Comparison of ENCODE assay signal across 8 mouse cellular contexts in the genomic region with DNA sequence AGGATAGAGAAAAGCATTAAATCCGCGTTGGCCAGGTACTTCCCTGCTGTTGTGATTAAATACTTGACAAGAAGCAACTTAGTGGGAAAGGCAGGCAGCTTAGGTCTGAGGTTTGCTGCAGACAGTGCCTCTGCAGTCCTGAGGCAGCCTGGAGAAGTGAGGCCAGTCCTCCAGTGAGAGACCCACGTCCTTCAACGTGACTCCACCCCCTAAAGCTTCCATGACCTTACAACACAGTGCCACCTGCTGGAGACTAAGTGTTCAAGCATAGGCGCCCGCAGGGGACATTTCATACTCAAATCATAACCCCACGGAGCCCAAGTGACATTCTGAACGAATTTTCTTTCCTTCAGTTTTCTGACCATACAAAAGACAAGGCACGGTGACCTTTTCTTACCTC.
A peak's percentile ranks its signal among the peaks of the same experiment; 100 is the strongest.
DNase-seq lines count a peak whose midpoint lies in the region; ATAC-seq and TF ChIP-seq lines count a peak whose summit lies in the region.

No protein-coding gene starts in this region.

- no peak overlapping the region for H3K27ac ChIP-seq in testis, adult 2 months (ENCODE audit: control insufficient read depth, insufficient read depth, low read depth, low read length)

- H3K4me3 ChIP-seq in testis, adult 2 months (ENCODE audit: control insufficient read depth, low read depth, low read length), result peak overlapping the region; percentile 49

- no peaks in the 10 kb centered on the region for H3K4me1 ChIP-seq in testis, adult 2 months (ENCODE audit: control insufficient read depth, insufficient read depth, low read length)

- H3K36me3 ChIP-seq in testis, adult 2 months (ENCODE audit: control insufficient read depth, insufficient read depth, low read length), result no peaks in the 10 kb centered on the region

- no peak for ATAC-seq in CD4-positive, CD25-positive, alpha-beta regulatory T cell, adult 4 months
- peak; percentile 68 for ATAC-seq in megakaryocyte, adult 5-6 weeks (ENCODE audit: poor library complexity, severe bottlenecking)

- peak; percentile 2 for DNase-seq in CD4-positive, CD25-positive, alpha-beta regulatory T cell, adult 2 months (ENCODE audit: low read depth, low spot score)
- peak; percentile 92 for DNase-seq in R1 (ENCODE audit: low read depth, low spot score)
- peak; percentile 57 to 75 for DNase-seq in cerebellum, postnatal 25 days
- peak; percentile 58 for DNase-seq in heart, adult 8-10 months (ENCODE audit: low spot score)
- DNase-seq in layer of hippocampus, postnatal 10 days (ENCODE audit: low spot score in 2 of 2), result peak; percentile 42 to 67

- peak; percentile 63; the same call in 1 of the 2 replicates for TF ChIP-seq CTCF in testis, adult 2 months (IDR thresholded peaks at IDR 0.05; ENCODE audit: control insufficient read depth, insufficient read depth, insufficient replicate concordance, low read depth, low read length)

- H3K27me3 ChIP-seq in testis, adult 2 months (ENCODE audit: control insufficient read depth, insufficient read depth, low read length), result no peaks in the 10 kb centered on the region

- no peak for TF ChIP-seq POLR2A in testis, adult 2 months (IDR thresholded peaks at IDR 0.05; ENCODE audit: control insufficient read depth, low read depth, low read length)

Comparison
In these comparisons a context has a peak if more than half of its experiments do, and no peak if none do; other contexts are left out.
1. DNase-seq: peak in every context shown above with its lines; median percentile 92 in R1; 66 in cerebellum, postnatal 25 days; 58 in heart, adult 8-10 months; 54 in layer of hippocampus, postnatal 10 days; 2 in CD4-positive, CD25-positive, alpha-beta regulatory T cell, adult 2 months.